Mouse (Mus musculus) bone marrow, adult 2 months (tissue): Measurements from ENCODE around the gene Mogat2. TPM values are rescaled to one million over a fixed set of nuclear protein-coding genes. Genes with fewer than 3 reads are reported as not detected.

Experiments
- H3K27ac ChIP-seq: fragments of 200-500 bp; 2 replicates; pipeline ENCODE4 v1.5.1; 2012; ENCODE audit warnings: low read depth, mild to moderate bottlenecking, control low read depth, inconsistent platforms, low read length; ENCODE audit not compliant: control insufficient read depth, poor library complexity, insufficient read depth
- H3K4me1 ChIP-seq: fragments of 200-500 bp; 2 replicates; pipeline ENCODE4 v1.6.1; 2011; ENCODE audit warnings: low read length; ENCODE audit not compliant: control insufficient read depth, insufficient read depth
- H3K4me3 ChIP-seq: fragments of 200-500 bp; replicated peaks from 2 replicates; pipeline ENCODE3; 2011; ENCODE audit warnings: mild to moderate bottlenecking, low read depth, low read length, control low read depth; ENCODE audit not compliant: control insufficient read depth
- CTCF ChIP-seq: fragments of 200-500 bp; IDR thresholded peaks from 2 replicates; pipeline ENCODE4 v1.5.1; 2011; ENCODE audit warnings: low read length, control low read depth; ENCODE audit not compliant: control insufficient read depth, insufficient read depth
- POLR2A ChIP-seq: fragments of 200-500 bp; IDR thresholded peaks from 2 replicates; pipeline ENCODE4 v1.6.1; 2011; ENCODE audit warnings: low read depth, mild to moderate bottlenecking, control low read depth, low read length, borderline replicate concordance; ENCODE audit not compliant: control insufficient read depth
- WGBS: fragments of 180-500 bp; shearing (Covaris S2); methylation state at CpG from one replicate; pipeline ENCODE4 v1.1.7; 2018; 5-methylcytosine and 5-hydroxymethylcytosine counted together
- polyA plus RNA-seq: library from polyadenylated mRNA; stranded (reverse); fragments of >200 nt; gene quantifications from 2 replicates; pipeline ENCODE4 v1.2.4, GENCODE M21; 2011; ENCODE audit warnings: low replicate concordance; ENCODE audit not compliant: missing spikeins, insufficient read depth, insufficient read length

Mogat2 gene
- polyA plus RNA-seq, 1 experiment, result 5.9 TPM

- no peak overlapping the region; the same call in 1 of the 2 replicates for H3K27ac ChIP-seq
- H3K4me3 ChIP-seq, result no peak overlapping the region
- no peaks in the 10 kb centered on the region; the same call in 1 of the 2 replicates for H3K4me1 ChIP-seq
- TF ChIP-seq CTCF (no peak), POLR2A (no peak)
- WGBS, result 70% methylated on average over 7 of the region's 7 CpGs
Measured at GRCm38 (mm10) chr7:99230061-99230747, 8.2 kb downstream of the Mogat2 start.

DNA sequence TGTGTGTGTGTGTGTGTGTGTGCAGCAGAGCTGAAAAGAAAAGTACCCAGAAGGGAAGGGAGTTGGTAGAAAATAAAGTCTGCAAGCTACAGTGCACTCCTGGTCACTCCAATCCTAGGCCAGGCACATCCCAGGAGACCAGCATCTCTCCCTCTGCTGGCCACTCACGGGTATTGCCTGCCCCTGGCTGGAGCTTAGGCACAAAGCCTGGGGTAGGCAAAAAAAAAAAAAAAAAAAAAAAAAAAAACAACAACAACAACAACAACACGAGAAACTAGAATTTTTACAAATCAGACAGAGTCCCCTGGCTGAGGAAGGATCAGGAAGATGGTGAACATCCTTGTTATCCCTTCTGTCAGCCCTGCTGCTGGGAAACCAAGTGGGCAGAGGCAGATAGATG, 9.0 kb downstream of the Mogat2 start:
- H3K4me1 ChIP-seq, result no peaks in the 10 kb centered on the region; the same call in 1 of the 2 replicates
- TF ChIP-seq POLR2A (no peak), CTCF (peak; percentile 66)
- no peak overlapping the region for H3K27ac ChIP-seq
- 15% methylated on average over 2 of the region's 2 CpGs for WGBS
- H3K4me3 ChIP-seq, result no peak overlapping the region

DNA sequence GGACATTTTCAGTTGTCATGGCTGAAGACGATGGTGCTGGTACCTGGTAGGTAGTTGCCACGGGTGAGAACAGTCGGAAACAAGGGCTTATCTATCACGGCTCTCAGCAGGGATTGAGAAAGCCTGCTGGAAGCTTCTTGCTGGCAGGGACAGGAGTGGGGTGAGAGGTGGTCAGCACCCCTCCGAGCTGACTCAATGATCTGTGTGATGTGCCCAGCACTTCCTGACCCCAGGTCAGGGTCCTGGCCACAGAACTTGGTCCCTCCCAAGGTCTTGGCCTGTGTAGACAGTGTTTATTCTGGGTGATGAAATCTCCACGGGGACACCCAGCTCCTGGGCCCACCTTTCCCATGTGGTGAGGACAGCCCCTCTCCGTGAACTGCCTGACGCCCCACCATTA, 9.6 kb downstream of the Mogat2 start:
- WGBS, result 83% methylated on average over 8 of the region's 8 CpGs
- TF ChIP-seq CTCF, result no peak
- no peak for TF ChIP-seq POLR2A

GRCm38 (mm10) chr7:99227267-99227666, 11.2 kb downstream of the Mogat2 start:
- TF ChIP-seq CTCF (no peak), POLR2A (no peak)
- no peak overlapping the region for H3K27ac ChIP-seq
- no peak overlapping the region for H3K4me3 ChIP-seq
- 93% methylated on average over 4 of the region's 4 CpGs for WGBS
- H3K4me1 ChIP-seq, result no peaks in the 10 kb centered on the region; the same call in 1 of the 2 replicates

More for the DNA sequence above, 9.6 kb downstream of the Mogat2 start:
- Histone ChIP-seq H3K4me3 (no peak overlapping the region), H3K4me1 (no peaks in the 10 kb centered on the region; the same call in 1 of the 2 replicates), H3K27ac (no peak overlapping the region)

DNA sequence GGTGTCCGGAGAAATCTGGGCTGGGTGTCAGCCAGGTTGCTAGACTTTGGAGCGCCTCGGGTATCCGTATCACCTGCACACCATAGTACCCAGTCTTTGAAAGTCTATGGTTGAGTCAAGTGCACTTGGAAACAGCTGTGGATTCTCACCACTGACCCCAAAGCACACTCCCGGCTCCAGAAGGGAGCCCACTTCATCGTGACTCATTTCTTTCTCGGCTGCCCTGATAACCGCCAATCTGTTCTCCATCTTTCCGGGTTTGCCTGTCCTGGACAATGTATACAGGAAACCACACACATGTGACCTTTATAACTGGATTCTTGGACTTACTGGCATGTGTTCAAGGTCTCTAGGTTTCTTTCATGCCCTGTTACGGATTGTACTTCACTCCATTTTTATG, 11.8 kb downstream of the Mogat2 start:
- WGBS, result 83% methylated on average over 10 of the region's 10 CpGs

DNA sequence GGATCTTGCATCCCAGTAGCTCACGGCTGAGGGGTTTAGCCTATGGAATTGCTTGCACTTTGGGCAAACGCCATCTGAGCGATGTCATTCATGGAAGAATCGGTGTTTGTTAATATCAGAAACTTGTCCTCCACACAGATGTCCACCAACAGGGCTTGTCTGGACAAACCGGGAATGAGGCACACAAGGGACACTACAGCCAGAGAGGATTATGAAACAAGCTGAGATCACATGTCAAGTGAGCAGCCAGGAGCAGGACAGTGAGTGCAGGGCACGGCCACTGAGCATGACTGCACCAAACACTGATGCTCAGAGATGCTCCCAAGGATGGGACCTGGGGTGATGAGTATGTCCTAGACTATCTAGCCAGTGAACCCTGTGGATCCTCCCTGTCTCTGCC, 13.0 kb downstream of the Mogat2 start:
- no peak overlapping the region for H3K27ac ChIP-seq
- no peak overlapping the region for H3K4me3 ChIP-seq
- whole genome bisulfite sequencing, result 74% methylated on average over 6 of the region's 6 CpGs
- TF ChIP-seq POLR2A (no peak), CTCF (no peak)
- H3K4me1 ChIP-seq, result no peaks in the 10 kb centered on the region; the same call in 1 of the 2 replicates

More for the DNA sequence above, 11.8 kb downstream of the Mogat2 start:
- Histone ChIP-seq H3K4me3 (no peak overlapping the region), H3K4me1 (no peaks in the 10 kb centered on the region; the same call in 1 of the 2 replicates), H3K27ac (no peak overlapping the region)
- TF ChIP-seq CTCF, result no peak
- no peak for TF ChIP-seq POLR2A

GRCm38 (mm10) chr7:99224648-99225190, 13.7 kb downstream of the Mogat2 start:
- Histone ChIP-seq H3K4me3 (no peak overlapping the region), H3K27ac (no peak overlapping the region), H3K4me1 (no peaks in the 10 kb centered on the region; the same call in 1 of the 2 replicates)
- TF ChIP-seq POLR2A (no peak), CTCF (no peak)
- 59% methylated on average over 1 of the region's 1 CpGs for WGBS

GRCm38 (mm10) chr7:99224225-99224624, 14.2 kb downstream of the Mogat2 start:
- Histone ChIP-seq H3K4me3 (no peak overlapping the region), H3K27ac (no peak overlapping the region), H3K4me1 (no peaks in the 10 kb centered on the region; the same call in 1 of the 2 replicates)
- 59% methylated on average over 7 of the region's 7 CpGs for WGBS
- peak; percentile 51; the same call in 1 of the 2 replicates for TF ChIP-seq CTCF
- no peak for TF ChIP-seq POLR2A
